Mouse (Mus musculus) lung, adult 2 months (tissue): ENCODE results near the gene Zc3h14. TPM values are rescaled to one million over a fixed set of nuclear protein-coding genes. Genes with fewer than 3 reads are reported as not detected.

Experiments
- DNase-seq: peaks from one replicate; pipeline ENCODE4 v3.0.0; 2022
- H3K4me1 ChIP-seq: fragments of 200-500 bp; 2 replicates; pipeline ENCODE4 v1.6.1; 2011; ENCODE audit warnings: low read length; ENCODE audit not compliant: control insufficient read depth, insufficient read depth
- H3K4me3 ChIP-seq: fragments of 200-500 bp; replicated peaks from 2 replicates; pipeline ENCODE3; 2011; ENCODE audit warnings: low read depth, mild to moderate bottlenecking, control low read depth, low read length; ENCODE audit errors: extremely low read depth
- CTCF ChIP-seq: fragments of 200-500 bp; IDR thresholded peaks from 2 replicates; pipeline ENCODE4 v1.5.1; 2011; ENCODE audit warnings: mild to moderate bottlenecking, low read length, control low read depth; ENCODE audit not compliant: insufficient read depth
- POLR2A ChIP-seq: fragments of 200-500 bp; IDR thresholded peaks from 2 replicates; pipeline ENCODE4 v1.6.1; 2011; ENCODE audit warnings: low read depth, mild to moderate bottlenecking, control low read depth, low read length, borderline replicate concordance; ENCODE audit errors: extremely low read depth
- WGBS: fragments of 180-500 bp; shearing (Covaris S2); methylation state at CpG from one replicate; pipeline ENCODE4 v1.1.7; 2018; 5-methylcytosine and 5-hydroxymethylcytosine counted together
- polyA plus RNA-seq: library from polyadenylated mRNA; depleted of rRNA; stranded (reverse); fragments of >200 nt; gene quantifications from 2 replicates; pipeline ENCODE4 v1.2.3, GENCODE M21; 2012

The Zc3h14 gene
- polyA plus RNA-seq, 1 experiment = 48.0 TPM

- peaks cover 10% of the 10 kb centered on the region for H3K4me1 ChIP-seq
- no peak overlapping the region for H3K4me3 ChIP-seq
- WGBS = 79% methylated on average over 3 of the region's 3 CpGs
- DNase-seq = no peak
- TF ChIP-seq CTCF = no peak
- TF ChIP-seq POLR2A = no peak
Measured at GRCm38 (mm10) chr12:98721030-98721429, 25.7 kb upstream of the Zc3h14 start.

DNA sequence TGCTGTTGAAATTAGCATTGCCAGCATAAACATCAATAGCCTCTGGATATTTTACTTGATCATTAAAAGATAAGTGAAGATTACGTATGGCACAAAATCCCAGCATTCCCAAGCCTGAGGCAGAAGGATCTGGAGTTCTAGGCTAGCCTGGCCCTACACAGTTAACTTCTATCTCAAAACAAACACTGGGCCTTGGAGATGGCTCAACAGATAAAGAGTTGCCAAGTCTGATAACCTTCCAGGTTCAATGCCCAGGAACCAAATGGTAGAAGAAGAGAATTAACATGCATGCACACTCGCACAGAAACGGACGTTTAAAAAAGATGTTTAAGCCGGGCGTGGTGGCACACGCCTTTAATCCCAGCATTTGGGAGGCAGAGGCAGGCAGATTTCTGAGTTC, 22.5 kb upstream of the Zc3h14 start:
- WGBS = 82% methylated on average over 7 of the region's 7 CpGs
- Histone ChIP-seq H3K4me3 (no peak overlapping the region), H3K4me1 (peaks cover 14% of the 10 kb centered on the region)
- TF ChIP-seq POLR2A (no peak), CTCF (no peak)
- no peak for DNase-seq

- no peak for DNase-seq
- Histone ChIP-seq H3K4me1 (peaks cover 14% of the 10 kb centered on the region), H3K4me3 (no peak overlapping the region)
- TF ChIP-seq CTCF (no peak), POLR2A (no peak)
- 57% methylated on average over 5 of the region's 5 CpGs for WGBS
Measured at GRCm38 (mm10) chr12:98724976-98725375, 21.8 kb upstream of the Zc3h14 start.

GRCm38 (mm10) chr12:98726078-98726477, 20.7 kb upstream of the Zc3h14 start:
- TF ChIP-seq CTCF = no peak
- TF ChIP-seq POLR2A = no peak
- Histone ChIP-seq H3K4me1 (peaks cover 12% of the 10 kb centered on the region), H3K4me3 (no peak overlapping the region)
- WGBS = 65% methylated on average over 7 of the region's 7 CpGs
- no peak for DNase-seq

- no peak overlapping the region for H3K4me3 ChIP-seq
- TF ChIP-seq CTCF (no peak), POLR2A (no peak)
- DNase-seq = no peak
- 41% methylated on average over 7 of the region's 7 CpGs for WGBS
- H3K4me1 ChIP-seq = peaks cover 12% of the 10 kb centered on the region
Measured at GRCm38 (mm10) chr12:98727186-98727585, 19.6 kb upstream of the Zc3h14 start.

DNA sequence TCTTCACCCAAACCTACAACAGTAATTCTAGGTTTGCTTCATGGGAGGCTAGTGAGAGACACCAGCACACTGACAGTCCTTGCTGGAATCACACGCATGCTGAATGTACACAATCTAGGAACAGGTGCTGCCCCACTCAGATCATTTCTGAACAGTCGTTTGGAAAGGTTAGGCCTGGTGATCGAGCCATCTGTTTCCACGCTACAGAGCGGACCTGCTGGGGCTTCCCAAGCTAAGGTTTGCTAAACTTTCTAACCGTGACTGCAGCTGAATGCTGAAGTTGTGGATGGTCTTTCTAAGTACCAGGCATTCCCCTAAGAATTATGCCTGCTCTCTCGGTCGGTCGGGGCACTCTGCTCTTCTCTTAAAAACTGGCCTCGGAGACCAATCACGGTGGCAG, 16.1 kb upstream of the Zc3h14 start:
- Histone ChIP-seq H3K4me3 (no peak overlapping the region), H3K4me1 (peaks cover 12% of the 10 kb centered on the region)
- 86% methylated on average over 11 of the region's 11 CpGs for WGBS
- no peak for TF ChIP-seq CTCF
- no peak for TF ChIP-seq POLR2A
- DNase-seq = no peak

- TF ChIP-seq CTCF = no peak
- TF ChIP-seq POLR2A = no peak
- no peak for DNase-seq
- Histone ChIP-seq H3K4me1 (peaks cover 7% of the 10 kb centered on the region), H3K4me3 (no peak overlapping the region)
- 48% methylated on average over 3 of the region's 3 CpGs for WGBS
Measured at GRCm38 (mm10) chr12:98733165-98733564, 13.6 kb upstream of the Zc3h14 start.

DNA sequence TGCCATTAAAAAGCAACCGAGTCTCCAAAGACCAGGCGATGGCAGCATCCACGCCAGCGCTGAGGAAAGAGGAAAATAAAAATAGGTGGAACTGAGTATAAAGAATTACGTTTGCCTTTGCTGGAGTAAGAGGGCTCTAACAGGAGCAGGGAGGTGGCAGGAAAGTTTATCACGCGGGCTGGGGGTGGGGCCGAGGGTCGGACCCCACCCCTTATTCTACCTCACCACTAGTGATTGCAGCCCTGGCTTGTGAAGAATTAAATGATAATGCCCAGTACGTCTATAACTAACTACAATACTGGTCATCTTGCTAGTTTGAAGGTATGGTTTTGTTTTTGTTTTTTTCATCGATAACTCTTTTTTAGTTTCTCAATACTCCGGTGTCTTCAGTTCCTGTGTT, 13.0 kb upstream of the Zc3h14 start:
- Histone ChIP-seq H3K4me1 (peaks cover 7% of the 10 kb centered on the region), H3K4me3 (peak overlapping the region; percentile 92)
- WGBS = 10% methylated on average over 12 of the region's 12 CpGs
- TF ChIP-seq POLR2A = no peak
- TF ChIP-seq CTCF = no peak
- DNase-seq = no peak

GRCm38 (mm10) chr12:98734246-98734879, 12.4 kb upstream of the Zc3h14 start:
- DNase-seq = peak; percentile 84
- TF ChIP-seq CTCF (no peak), POLR2A (no peak)
- peaks cover 7% of the 10 kb centered on the region for H3K4me1 ChIP-seq
- WGBS = under 1% methylated on average over 30 of the region's 30 CpGs
- peak overlapping the region; percentile 92 for H3K4me3 ChIP-seq
